Mouse (Mus musculus) erythroblast, embryonic 14.5 days (primary cell): ENCODE measurements around the gene Akap8. TPM values are rescaled to one million over a fixed set of nuclear protein-coding genes. Genes with fewer than 3 reads are reported as not detected.

Experiments used
- H3K27me3 ChIP-seq: 2 replicates; pipeline ENCODE4 v1.6.1; 2012; ENCODE audit warnings: inconsistent platforms; ENCODE audit not compliant: control insufficient read depth
- H3K36me3 ChIP-seq: 2 replicates; pipeline ENCODE4 v1.6.1; 2012; ENCODE audit warnings: mild to moderate bottlenecking, inconsistent platforms; ENCODE audit not compliant: control insufficient read depth
- H3K4me1 ChIP-seq: 2 replicates; pipeline ENCODE4 v1.6.1; 2012; ENCODE audit warnings: inconsistent platforms; ENCODE audit not compliant: control insufficient read depth
- H3K4me3 ChIP-seq: replicated peaks from 2 replicates; pipeline ENCODE3; 2012; ENCODE audit warnings: moderate library complexity, mild to moderate bottlenecking, inconsistent platforms
- H3K9me3 ChIP-seq: 2 replicates; pipeline ENCODE4 v1.6.1; 2012; ENCODE audit warnings: low read length, inconsistent platforms, mixed read lengths; ENCODE audit not compliant: control insufficient read depth
- GATA1 ChIP-seq: IDR thresholded peaks from 2 replicates; pipeline ENCODE4 v1.6.1; 2012; ENCODE audit warnings: low read length, inconsistent platforms, mixed read lengths
- TAL1 ChIP-seq: IDR thresholded peaks from 3 replicates; pipeline ENCODE4 v1.6.1; 2012; ENCODE audit warnings: low read length, inconsistent platforms, mixed read lengths
- polyA plus RNA-seq: library from polyadenylated mRNA; stranded (reverse); fragments of >175 nt; gene quantifications from 2 replicates; pipeline ENCODE4 v1.2.3, GENCODE M21; 2012

Akap8 gene
- polyA plus RNA-seq, 1 experiment = 13.2 TPM

- Histone ChIP-seq H3K4me3 (peak within 1 kb of the TSS; percentile 90), H3K4me1 (peaks cover 48% of the 10 kb centered on the region), H3K36me3 (peaks cover 28% of the 10 kb centered on the region), H3K27me3 (no peaks in the 10 kb centered on the region), H3K9me3 (no peaks in the 10 kb centered on the region)
- TF ChIP-seq GATA1 = no peak; the same call in 1 of the 2 replicates
These were observed 29.4 kb upstream of the Akap8 start, which contains the start of gene Akap8l for GRCm38 (mm10) chr17:32350382-32350983. Gene Akap8l, minus strand, starts transcription at chr17:32350607.

DNA sequence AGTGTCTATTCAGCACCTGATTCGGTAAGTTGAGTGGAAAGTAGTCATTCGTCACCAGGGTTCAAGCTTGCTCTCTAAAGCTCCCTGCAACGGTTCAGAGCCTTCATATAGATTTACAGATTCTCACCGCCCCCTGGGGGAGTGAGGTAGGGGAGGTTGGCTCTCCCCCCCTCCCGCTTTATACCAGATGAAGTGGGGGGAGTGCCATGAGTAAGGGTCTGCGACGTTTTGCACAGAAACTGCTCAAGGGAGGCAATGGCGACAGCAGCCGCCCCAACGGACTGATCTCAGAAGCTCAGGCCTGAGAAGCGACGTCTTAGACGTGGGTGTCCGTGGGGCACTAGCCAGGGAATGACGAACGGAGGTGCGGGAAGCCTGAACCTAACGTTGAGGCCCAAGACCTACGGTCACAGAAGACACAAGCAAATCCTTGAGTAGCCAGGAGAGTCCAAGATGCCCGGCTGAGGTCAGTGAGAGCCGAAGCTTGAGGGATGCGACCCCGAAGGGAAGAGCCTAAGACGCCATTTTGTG is 28.9 kb upstream of the Akap8 start:
- Histone ChIP-seq H3K9me3 (no peaks in the 10 kb centered on the region), H3K27me3 (no peaks in the 10 kb centered on the region), H3K4me1 (peaks cover 48% of the 10 kb centered on the region), H3K4me3 (peak overlapping the region; percentile 90), H3K36me3 (peaks cover 28% of the 10 kb centered on the region)
- TF ChIP-seq TAL1 (no peak), GATA1 (no peak)

GRCm38 (mm10) chr17:32349037-32349732 is 28.1 kb upstream of the Akap8 start:
- peak overlapping the region; percentile 90 for H3K4me3 ChIP-seq
- H3K36me3 ChIP-seq = peaks cover 28% of the 10 kb centered on the region
- no peak for TF ChIP-seq TAL1
- no peak for TF ChIP-seq GATA1
- peaks cover 48% of the 10 kb centered on the region for H3K4me1 ChIP-seq
- no peaks in the 10 kb centered on the region for H3K27me3 ChIP-seq
- no peaks in the 10 kb centered on the region for H3K9me3 ChIP-seq

GRCm38 (mm10) chr17:32348406-32348805 is 27.4 kb upstream of the Akap8 start:
- Histone ChIP-seq H3K36me3 (peaks cover 29% of the 10 kb centered on the region), H3K27me3 (no peaks in the 10 kb centered on the region), H3K4me1 (peaks cover 48% of the 10 kb centered on the region), H3K4me3 (peak overlapping the region; percentile 90), H3K9me3 (no peaks in the 10 kb centered on the region)
- no peak for TF ChIP-seq GATA1
- no peak for TF ChIP-seq TAL1

- Histone ChIP-seq H3K36me3 (peaks cover 84% of the 10 kb centered on the region), H3K27me3 (no peaks in the 10 kb centered on the region), H3K4me3 (no peak overlapping the region), H3K9me3 (no peaks in the 10 kb centered on the region), H3K4me1 (no peaks in the 10 kb centered on the region; the same call in 1 of the 2 replicates)
- no peak for TF ChIP-seq TAL1
- no peak for TF ChIP-seq GATA1
These were observed 20.1 kb upstream of the Akap8 start for GRCm38 (mm10) chr17:32341102-32341501.

DNA sequence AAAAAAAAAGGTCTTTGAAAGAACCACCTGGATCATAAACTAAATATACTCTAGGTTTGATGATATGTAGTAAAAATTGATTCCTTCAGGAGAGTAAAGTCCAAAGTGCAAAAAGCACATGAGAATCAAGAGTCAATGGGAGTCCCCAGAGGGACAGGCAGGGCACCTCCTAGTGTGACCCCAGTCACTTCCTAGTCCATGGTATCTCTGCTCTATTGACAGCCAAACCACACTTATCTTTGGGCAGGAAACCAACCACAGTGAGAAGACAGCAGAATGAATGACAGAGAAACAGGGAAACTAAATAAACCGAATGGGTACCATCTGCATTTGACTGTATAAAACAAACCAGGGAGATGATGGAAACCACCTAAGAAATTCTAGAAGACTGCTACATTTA is 19.1 kb upstream of the Akap8 start:
- Histone ChIP-seq H3K4me1 (no peaks in the 10 kb centered on the region; the same call in 1 of the 2 replicates), H3K27me3 (no peaks in the 10 kb centered on the region), H3K36me3 (peaks cover 91% of the 10 kb centered on the region), H3K9me3 (no peaks in the 10 kb centered on the region), H3K4me3 (no peak overlapping the region)
- TF ChIP-seq GATA1 (no peak), TAL1 (no peak)

GRCm38 (mm10) chr17:32335869-32336268 is 14.8 kb upstream of the Akap8 start:
- TF ChIP-seq TAL1 (no peak), GATA1 (no peak)
- peaks cover 2% of the 10 kb centered on the region; the same call in 1 of the 2 replicates for H3K4me1 ChIP-seq
- no peaks in the 10 kb centered on the region for H3K27me3 ChIP-seq
- no peaks in the 10 kb centered on the region for H3K9me3 ChIP-seq
- H3K4me3 ChIP-seq = no peak overlapping the region
- peaks cover 95% of the 10 kb centered on the region for H3K36me3 ChIP-seq

GRCm38 (mm10) chr17:32334921-32335320 is 13.9 kb upstream of the Akap8 start:
- Histone ChIP-seq H3K4me3 (no peak overlapping the region), H3K36me3 (peaks cover 95% of the 10 kb centered on the region), H3K27me3 (no peaks in the 10 kb centered on the region), H3K9me3 (no peaks in the 10 kb centered on the region), H3K4me1 (peaks cover 2% of the 10 kb centered on the region; the same call in 1 of the 2 replicates)
- TF ChIP-seq GATA1 (no peak), TAL1 (no peak)

- no peak overlapping the region for H3K4me3 ChIP-seq
- H3K36me3 ChIP-seq = peaks cover 98% of the 10 kb centered on the region
- TF ChIP-seq TAL1 (no peak), GATA1 (no peak)
- H3K9me3 ChIP-seq = no peaks in the 10 kb centered on the region
- peaks cover 2% of the 10 kb centered on the region; the same call in 1 of the 2 replicates for H3K4me1 ChIP-seq
- H3K27me3 ChIP-seq = no peaks in the 10 kb centered on the region
These were observed 12.8 kb upstream of the Akap8 start for GRCm38 (mm10) chr17:32333675-32334303.
